Mouse (Mus musculus): ENCODE results near the gene Gsdmc4. TPM values are rescaled to one million over a fixed set of nuclear protein-coding genes. Genes with fewer than 3 reads are reported as not detected.
"Not testable (repeated sequence)": the region's sequence is repeated elsewhere in the genome, so short reads cannot be mapped to it uniquely, and the experiment has no call there.

Gsdmc4 gene
- not detected in 2 replicates for polyA plus RNA-seq (2012; ENCODE audit: insufficient read depth, insufficient read length, missing spikeins)

- H3K4me3 ChIP-seq (ENCODE audit: insufficient read depth, low read depth, low read length); H3K4me1 ChIP-seq (ENCODE audit: control insufficient read depth, insufficient read depth, insufficient read length, low read length); H3K27ac ChIP-seq (replicated peaks; ENCODE audit: low read depth, low read length): not testable (repeated sequence)
These were observed at the start of gene Gsdmc4 for GRCm38 (mm10) chr15:63912197-63912596. Gene Gsdmc4 (minus strand): TSS chr15:63912297.

DNA sequence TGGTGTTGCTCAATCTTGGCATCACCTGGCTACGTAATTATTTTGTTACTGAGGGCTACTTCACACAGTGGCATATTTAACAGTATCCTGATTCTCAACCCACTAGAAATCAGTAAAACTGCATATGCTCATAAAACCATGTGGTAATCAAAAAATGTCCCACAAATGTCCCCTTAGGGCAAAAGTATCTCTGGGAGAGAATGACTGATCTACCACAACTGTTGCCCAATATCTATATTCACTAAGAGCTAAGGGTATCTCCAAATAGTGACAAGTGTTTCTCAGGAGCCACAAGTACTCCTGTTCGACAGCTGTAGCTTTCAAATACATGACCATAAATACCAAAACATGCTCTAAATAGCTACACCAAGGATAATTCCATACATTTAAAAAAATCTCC lies 48.4 kb upstream of the Gsdmc4 start:
- Histone ChIP-seq H3K27ac (replicated peaks; ENCODE audit: low read depth, low read length) (no peak overlapping the region), H3K4me3 (ENCODE audit: insufficient read depth, low read depth, low read length) (no peak overlapping the region), H3K4me1 (ENCODE audit: control insufficient read depth, insufficient read depth, insufficient read length, low read length) (no peaks in the 10 kb centered on the region)

DNA sequence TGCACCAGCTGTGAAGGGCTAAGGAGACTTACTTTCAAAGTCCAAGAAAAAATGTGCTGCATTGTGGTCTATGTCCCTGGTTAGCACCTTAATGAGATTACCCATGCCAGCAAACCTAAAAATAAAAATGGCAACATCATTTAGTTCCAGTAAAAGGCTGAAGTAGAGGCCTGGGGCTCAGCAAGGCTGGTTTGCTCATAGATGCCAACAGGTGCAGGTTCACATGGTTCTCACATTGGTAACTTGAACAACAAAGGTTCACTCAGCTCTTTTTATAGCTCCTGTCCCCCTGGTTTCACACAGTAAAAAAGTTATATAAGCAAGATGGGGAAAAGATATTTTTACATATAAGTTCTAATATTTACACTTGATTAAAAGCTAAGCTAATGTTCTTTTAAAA lies 45.5 kb upstream of the Gsdmc4 start:
- no peak overlapping the region for H3K4me3 ChIP-seq (ENCODE audit: insufficient read depth, low read depth, low read length)
- no peak overlapping the region for H3K27ac ChIP-seq (replicated peaks; ENCODE audit: low read depth, low read length)
- no peaks in the 10 kb centered on the region for H3K4me1 ChIP-seq (ENCODE audit: control insufficient read depth, insufficient read depth, insufficient read length, low read length)

- Histone ChIP-seq H3K27ac (replicated peaks; ENCODE audit: low read depth, low read length) (no peak overlapping the region), H3K4me1 (ENCODE audit: control insufficient read depth, insufficient read depth, insufficient read length, low read length) (no peaks in the 10 kb centered on the region), H3K4me3 (ENCODE audit: insufficient read depth, low read depth, low read length) (no peak overlapping the region)
These were observed 41.2 kb upstream of the Gsdmc4 start for GRCm38 (mm10) chr15:63953256-63953655.

- H3K4me3 ChIP-seq (ENCODE audit: insufficient read depth, low read depth, low read length), result no peak overlapping the region
- no peak overlapping the region for H3K27ac ChIP-seq (replicated peaks; ENCODE audit: low read depth, low read length)
- H3K4me1 ChIP-seq (ENCODE audit: control insufficient read depth, insufficient read depth, insufficient read length, low read length), result no peaks in the 10 kb centered on the region
These were observed 29.1 kb upstream of the Gsdmc4 start for GRCm38 (mm10) chr15:63941221-63941620.

- H3K4me1 ChIP-seq (ENCODE audit: control insufficient read depth, insufficient read depth, insufficient read length, low read length), result no peaks in the 10 kb centered on the region
- no peak overlapping the region for H3K27ac ChIP-seq (replicated peaks; ENCODE audit: low read depth, low read length)
- H3K4me3 ChIP-seq (ENCODE audit: insufficient read depth, low read depth, low read length), result no peak overlapping the region
These were observed 20.6 kb upstream of the Gsdmc4 start for GRCm38 (mm10) chr15:63932656-63933055.

DNA sequence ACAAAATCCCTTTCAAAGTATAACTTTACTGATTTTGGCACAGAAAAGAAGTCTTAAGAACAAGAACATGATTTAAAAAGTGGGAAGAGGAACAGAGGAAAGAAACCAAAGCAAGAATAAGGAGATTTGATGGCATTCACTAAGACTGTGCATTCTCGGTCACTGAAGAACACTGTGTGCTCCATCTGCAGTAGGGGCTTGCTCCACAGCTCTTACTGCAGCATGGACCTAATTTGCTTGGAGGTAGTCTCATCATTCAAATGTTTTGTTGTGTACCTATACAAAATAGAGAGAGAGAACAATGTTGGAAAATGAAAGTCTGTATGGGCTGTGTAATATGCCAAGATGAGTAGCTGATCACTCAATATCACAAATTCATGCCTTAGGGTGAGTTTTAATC lies 19.3 kb upstream of the Gsdmc4 start:
- H3K27ac ChIP-seq (replicated peaks; ENCODE audit: low read depth, low read length), result no peak overlapping the region
- no peak overlapping the region for H3K4me3 ChIP-seq (ENCODE audit: insufficient read depth, low read depth, low read length)

GRCm38 (mm10) chr15:63930107-63931041 lies 18.3 kb upstream of the Gsdmc4 start:
- no peak overlapping the region for H3K27ac ChIP-seq (replicated peaks; ENCODE audit: low read depth, low read length)
- H3K4me3 ChIP-seq (ENCODE audit: insufficient read depth, low read depth, low read length), result no peak overlapping the region

More for the DNA sequence above, 19.3 kb upstream of the Gsdmc4 start:
- no peaks in the 10 kb centered on the region for H3K4me1 ChIP-seq (ENCODE audit: control insufficient read depth, insufficient read depth, insufficient read length, low read length)

GRCm38 (mm10) chr15:63926201-63926600 lies 14.1 kb upstream of the Gsdmc4 start:
- Histone ChIP-seq H3K27ac (replicated peaks; ENCODE audit: low read depth, low read length) (no peak overlapping the region), H3K4me3 (ENCODE audit: insufficient read depth, low read depth, low read length) (no peak overlapping the region)

More at GRCm38 (mm10) chr15:63930107-63931041, 18.3 kb upstream of the Gsdmc4 start:
- H3K4me1 ChIP-seq (ENCODE audit: control insufficient read depth, insufficient read depth, insufficient read length, low read length), result peaks cover 3% of the 10 kb centered on the region; the same call in 1 of the 2 replicates

GRCm38 (mm10) chr15:63924484-63924883 lies 12.4 kb upstream of the Gsdmc4 start:
- no peak overlapping the region for H3K4me3 ChIP-seq (ENCODE audit: insufficient read depth, low read depth, low read length)
- H3K4me1 ChIP-seq (ENCODE audit: control insufficient read depth, insufficient read depth, insufficient read length, low read length), result peaks cover 3% of the 10 kb centered on the region; the same call in 1 of the 2 replicates
- no peak overlapping the region for H3K27ac ChIP-seq (replicated peaks; ENCODE audit: low read depth, low read length)

More at GRCm38 (mm10) chr15:63926201-63926600, 14.1 kb upstream of the Gsdmc4 start:
- peaks cover 3% of the 10 kb centered on the region; the same call in 1 of the 2 replicates for H3K4me1 ChIP-seq (ENCODE audit: control insufficient read depth, insufficient read depth, insufficient read length, low read length)

GRCm38 (mm10) chr15:63921618-63922017 lies 9.5 kb upstream of the Gsdmc4 start:
- not testable (repeated sequence) for H3K4me1 ChIP-seq (ENCODE audit: control insufficient read depth, insufficient read depth, insufficient read length, low read length); H3K27ac ChIP-seq (replicated peaks; ENCODE audit: low read depth, low read length)

GRCm38 (mm10) chr15:63919728-63920127 lies 7.6 kb upstream of the Gsdmc4 start:
- H3K4me3 ChIP-seq (ENCODE audit: insufficient read depth, low read depth, low read length); H3K4me1 ChIP-seq (ENCODE audit: control insufficient read depth, insufficient read depth, insufficient read length, low read length); H3K27ac ChIP-seq (replicated peaks; ENCODE audit: low read depth, low read length): not testable (repeated sequence)

More at GRCm38 (mm10) chr15:63921618-63922017, 9.5 kb upstream of the Gsdmc4 start:
- H3K4me3 ChIP-seq (ENCODE audit: insufficient read depth, low read depth, low read length), result not testable (repeated sequence)

DNA sequence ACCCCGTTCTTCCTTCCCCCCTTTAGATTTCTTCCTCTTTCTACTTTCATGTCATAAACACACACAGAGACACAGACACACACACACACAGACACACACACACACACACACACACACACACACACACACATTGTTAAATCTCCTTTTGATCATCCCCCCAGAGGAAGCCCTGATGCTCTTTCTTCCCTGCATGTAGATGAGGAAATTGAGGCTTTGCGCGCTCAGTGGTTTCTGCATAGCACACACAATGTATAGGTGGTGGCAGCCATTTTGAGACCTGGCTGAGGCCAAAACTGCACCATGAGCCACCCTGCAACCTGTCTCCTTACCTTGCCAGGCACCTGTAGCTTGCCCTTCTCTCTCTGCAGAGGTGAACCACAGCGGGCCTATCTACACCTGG lies 4.5 kb upstream of the Gsdmc4 start:
- H3K27ac ChIP-seq (replicated peaks; ENCODE audit: low read depth, low read length); H3K4me3 ChIP-seq (ENCODE audit: insufficient read depth, low read depth, low read length); H3K4me1 ChIP-seq (ENCODE audit: control insufficient read depth, insufficient read depth, insufficient read length, low read length): not testable (repeated sequence)

DNA sequence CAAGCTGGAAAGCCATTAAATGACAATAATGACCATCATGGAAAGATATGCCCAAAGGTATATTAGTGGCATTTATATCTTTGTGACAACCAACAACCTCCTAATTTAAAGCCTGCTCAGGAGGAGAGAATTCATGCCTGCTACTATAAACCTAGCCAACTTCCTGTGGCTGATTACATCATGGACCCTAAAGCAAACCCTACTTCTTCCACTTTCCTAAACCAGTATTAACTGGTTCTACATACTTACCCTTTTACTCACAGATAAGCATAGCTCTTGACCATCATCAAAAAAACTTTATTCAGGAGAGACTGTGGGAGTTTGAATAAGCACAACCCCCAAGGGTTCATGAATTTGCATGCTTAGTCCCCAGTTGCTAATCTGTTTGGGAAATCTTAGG lies 2.2 kb downstream of the Gsdmc4 start:
- H3K27ac ChIP-seq (replicated peaks; ENCODE audit: low read depth, low read length); H3K4me3 ChIP-seq (ENCODE audit: insufficient read depth, low read depth, low read length): not testable (repeated sequence)

GRCm38 (mm10) chr15:63895560-63896353 lies 16.3 kb downstream of the Gsdmc4 start:
- H3K27ac ChIP-seq (replicated peaks; ENCODE audit: low read depth, low read length); H3K4me1 ChIP-seq (ENCODE audit: control insufficient read depth, insufficient read depth, insufficient read length, low read length): not testable (repeated sequence)
- H3K4me3 ChIP-seq (ENCODE audit: insufficient read depth, low read depth, low read length), result peak overlapping the region; percentile 22; the same call in 1 of the 2 replicates

More for the DNA sequence above, 2.2 kb downstream of the Gsdmc4 start:
- not testable (repeated sequence) for H3K4me1 ChIP-seq (ENCODE audit: control insufficient read depth, insufficient read depth, insufficient read length, low read length)

Measured in brown adipose tissue, adult 24 weeks (tissue).